Mouse (Mus musculus): ENCODE results near the gene Olfr544. TPM values are rescaled to one million over a fixed set of nuclear protein-coding genes. Genes with fewer than 3 reads are reported as not detected.

The Olfr544 gene
- polyA plus RNA-seq, 1 experiment from 2014 or later, result 0.10 TPM

DNA sequence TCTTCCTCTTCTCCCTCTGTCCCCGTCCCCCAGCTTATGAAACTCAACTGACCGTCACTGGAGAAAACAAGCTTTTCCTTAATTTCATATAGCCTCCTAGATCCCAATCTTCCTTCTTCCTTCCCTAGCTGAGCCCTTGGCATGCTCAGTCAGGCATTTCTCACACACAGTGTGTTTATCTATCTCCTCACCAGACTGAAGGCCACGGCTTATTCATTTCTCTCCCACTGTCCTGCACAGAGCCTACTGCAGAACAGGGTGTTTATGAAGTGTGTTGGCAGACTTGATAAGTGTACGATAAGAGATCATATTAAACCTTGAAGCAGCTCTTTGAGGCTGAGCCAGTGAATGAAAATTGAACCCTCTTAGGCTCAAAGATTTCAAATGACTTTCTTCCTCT is 7.3 kb downstream of the Olfr544 start:
- Histone ChIP-seq H3K9me3 (ENCODE audit: control insufficient read depth, low read length) (no peaks in the 10 kb centered on the region), H3K27ac (ENCODE audit: low read length) (no peak overlapping the region), H3K4me1 (replicated peaks; ENCODE audit: control insufficient read depth, insufficient read depth, low read length) (no peaks in the 10 kb centered on the region), H3K27me3 (replicated peaks; ENCODE audit: control insufficient read depth, insufficient read depth, low read length) (no peaks in the 10 kb centered on the region), H3K4me2 (ENCODE audit: low read length) (no peak overlapping the region), H3K4me3 (replicated peaks; ENCODE audit: low read length) (no peak overlapping the region), H3K9ac (replicated peaks; ENCODE audit: low read depth, low read length) (no peak overlapping the region), H3K36me3 (ENCODE audit: control insufficient read depth, insufficient read depth) (no peaks in the 10 kb centered on the region)
- WGBS, result 93% methylated on average over 4 of the region's 4 CpGs
- ATAC-seq, result no peak

DNA sequence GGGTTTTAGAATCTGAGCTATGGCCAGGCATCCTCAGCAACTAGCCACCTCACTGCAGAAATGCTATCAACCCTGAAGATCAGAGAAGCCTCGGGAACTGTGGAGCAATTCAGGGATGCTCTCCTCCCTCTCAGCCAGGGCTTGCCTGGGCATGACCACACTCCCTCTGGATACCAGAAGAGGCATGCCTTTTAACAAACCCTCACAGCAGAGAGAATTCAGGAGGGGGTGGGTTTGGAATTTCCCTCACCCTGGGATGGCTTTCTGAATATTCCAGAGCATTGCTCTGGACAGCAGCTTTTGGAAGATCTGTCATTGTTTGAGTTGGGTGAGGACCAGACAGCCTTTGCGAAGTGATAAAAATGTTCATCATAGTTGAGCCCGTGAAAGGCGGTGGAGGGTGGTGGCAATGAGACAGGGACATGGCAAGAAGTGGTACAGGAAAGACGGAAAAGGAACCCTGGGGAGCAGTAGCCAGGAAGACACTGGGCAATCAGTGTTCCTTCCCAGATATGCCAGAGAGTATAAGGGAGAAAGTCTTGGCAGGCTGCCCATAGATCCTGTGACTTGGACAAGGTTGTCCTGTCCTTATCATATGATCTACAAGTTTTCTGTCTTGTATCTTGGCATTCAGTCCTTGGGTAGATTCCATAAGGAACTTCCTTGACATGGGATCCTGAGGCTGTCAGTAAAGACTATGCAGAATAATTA is 8.6 kb downstream of the Olfr544 start:
- WGBS, result 86% methylated on average over 5 of the region's 5 CpGs
- Histone ChIP-seq H3K9me3 (ENCODE audit: control insufficient read depth, low read length) (no peaks in the 10 kb centered on the region), H3K9ac (replicated peaks; ENCODE audit: low read depth, low read length) (no peak overlapping the region), H3K4me1 (replicated peaks; ENCODE audit: control insufficient read depth, insufficient read depth, low read length) (no peaks in the 10 kb centered on the region), H3K4me3 (replicated peaks; ENCODE audit: low read length) (no peak overlapping the region), H3K27me3 (replicated peaks; ENCODE audit: control insufficient read depth, insufficient read depth, low read length) (no peaks in the 10 kb centered on the region), H3K27ac (ENCODE audit: low read length) (no peak overlapping the region), H3K36me3 (ENCODE audit: control insufficient read depth, insufficient read depth) (no peaks in the 10 kb centered on the region), H3K4me2 (ENCODE audit: low read length) (no peak overlapping the region)
- no peak for ATAC-seq

DNA sequence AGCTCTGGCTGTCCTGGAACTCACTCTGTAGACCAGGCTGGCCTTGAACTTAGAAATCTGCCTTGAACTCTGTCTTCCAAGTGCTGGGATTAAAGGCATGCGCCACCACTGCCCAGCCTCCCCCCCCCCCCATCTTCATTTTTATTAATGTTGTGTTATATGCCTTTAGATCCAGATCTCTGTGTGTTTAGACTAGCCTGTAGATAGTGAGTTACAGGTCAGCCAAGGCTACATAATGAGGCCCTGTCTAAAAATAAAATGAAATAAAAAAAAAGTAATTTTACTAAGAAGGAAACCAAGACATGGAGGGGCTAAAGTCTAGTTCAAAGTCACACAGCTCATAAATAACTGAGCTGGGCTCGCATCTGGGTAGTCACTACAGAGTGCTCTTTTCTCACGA is 9.2 kb downstream of the Olfr544 start:
- no peak overlapping the region for H3K4me3 ChIP-seq (replicated peaks; ENCODE audit: low read length)
- no peaks in the 10 kb centered on the region for H3K36me3 ChIP-seq (ENCODE audit: control insufficient read depth, insufficient read depth)
- no peaks in the 10 kb centered on the region for H3K9me3 ChIP-seq (ENCODE audit: control insufficient read depth, low read length)
- H3K9ac ChIP-seq (replicated peaks; ENCODE audit: low read depth, low read length), result no peak overlapping the region
- no peaks in the 10 kb centered on the region for H3K4me1 ChIP-seq (replicated peaks; ENCODE audit: control insufficient read depth, insufficient read depth, low read length)
- H3K27me3 ChIP-seq (replicated peaks; ENCODE audit: control insufficient read depth, insufficient read depth, low read length), result no peaks in the 10 kb centered on the region
- WGBS, result 89% methylated on average over 3 of the region's 3 CpGs
- no peak overlapping the region for H3K27ac ChIP-seq (ENCODE audit: low read length)
- H3K4me2 ChIP-seq (ENCODE audit: low read length), result no peak overlapping the region
- no peak for ATAC-seq

DNA sequence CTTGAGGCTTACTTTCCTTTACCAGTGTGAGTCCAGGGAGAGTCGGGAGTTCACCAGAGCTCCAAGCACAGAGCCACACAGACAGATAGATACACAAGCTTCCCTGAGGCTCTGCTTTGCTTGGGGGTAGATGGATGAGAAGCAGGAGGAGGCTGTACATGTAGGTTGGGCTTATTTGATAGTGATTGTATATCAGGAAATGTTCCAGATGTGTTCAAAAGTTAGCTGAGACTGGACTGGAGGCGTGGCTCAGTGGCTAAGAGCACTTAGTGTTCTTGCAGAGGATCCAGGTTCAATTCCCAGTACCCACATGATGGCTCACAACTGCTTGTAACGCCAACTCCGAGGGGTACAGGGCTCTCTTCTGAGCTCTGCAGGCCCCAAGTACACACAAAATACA is 9.7 kb downstream of the Olfr544 start:
- Histone ChIP-seq H3K27me3 (replicated peaks; ENCODE audit: control insufficient read depth, insufficient read depth, low read length) (no peaks in the 10 kb centered on the region), H3K9me3 (ENCODE audit: control insufficient read depth, low read length) (no peaks in the 10 kb centered on the region), H3K4me2 (ENCODE audit: low read length) (no peak overlapping the region), H3K4me3 (replicated peaks; ENCODE audit: low read length) (no peak overlapping the region), H3K9ac (replicated peaks; ENCODE audit: low read depth, low read length) (no peak overlapping the region), H3K36me3 (ENCODE audit: control insufficient read depth, insufficient read depth) (no peaks in the 10 kb centered on the region), H3K4me1 (replicated peaks; ENCODE audit: control insufficient read depth, insufficient read depth, low read length) (no peaks in the 10 kb centered on the region), H3K27ac (ENCODE audit: low read length) (no peak overlapping the region)
- WGBS, result 89% methylated on average over 4 of the region's 4 CpGs
- ATAC-seq, result no peak

DNA sequence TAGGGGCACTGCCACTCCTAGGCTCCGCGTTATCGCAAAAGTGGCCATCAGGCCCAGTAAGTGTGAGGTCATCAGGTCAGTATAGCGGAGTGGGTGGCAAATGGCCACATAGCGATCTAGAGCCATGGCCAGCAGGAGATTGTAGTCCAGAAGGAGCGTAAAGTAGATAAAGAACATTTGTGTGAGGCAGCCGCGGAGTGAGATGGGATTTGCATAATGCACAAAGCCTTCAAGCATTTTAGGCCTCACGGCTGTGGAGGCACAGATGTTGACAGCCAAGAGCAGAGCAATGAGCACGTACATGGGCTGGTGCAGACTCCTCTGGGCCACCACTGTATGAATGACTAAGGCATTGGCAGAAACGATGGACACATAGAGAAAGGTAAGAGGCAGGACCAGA is 10.7 kb downstream of the Olfr544 start:
- Histone ChIP-seq H3K27me3 (replicated peaks; ENCODE audit: control insufficient read depth, insufficient read depth, low read length) (no peaks in the 10 kb centered on the region), H3K9ac (replicated peaks; ENCODE audit: low read depth, low read length) (no peak overlapping the region), H3K36me3 (ENCODE audit: control insufficient read depth, insufficient read depth) (no peaks in the 10 kb centered on the region), H3K9me3 (ENCODE audit: control insufficient read depth, low read length) (no peaks in the 10 kb centered on the region), H3K4me1 (replicated peaks; ENCODE audit: control insufficient read depth, insufficient read depth, low read length) (no peaks in the 10 kb centered on the region), H3K4me3 (replicated peaks; ENCODE audit: low read length) (no peak overlapping the region), H3K4me2 (ENCODE audit: low read length) (no peak overlapping the region), H3K27ac (ENCODE audit: low read length) (no peak overlapping the region)
- 76% methylated on average over 11 of the region's 11 CpGs for WGBS
- ATAC-seq, result no peak

DNA sequence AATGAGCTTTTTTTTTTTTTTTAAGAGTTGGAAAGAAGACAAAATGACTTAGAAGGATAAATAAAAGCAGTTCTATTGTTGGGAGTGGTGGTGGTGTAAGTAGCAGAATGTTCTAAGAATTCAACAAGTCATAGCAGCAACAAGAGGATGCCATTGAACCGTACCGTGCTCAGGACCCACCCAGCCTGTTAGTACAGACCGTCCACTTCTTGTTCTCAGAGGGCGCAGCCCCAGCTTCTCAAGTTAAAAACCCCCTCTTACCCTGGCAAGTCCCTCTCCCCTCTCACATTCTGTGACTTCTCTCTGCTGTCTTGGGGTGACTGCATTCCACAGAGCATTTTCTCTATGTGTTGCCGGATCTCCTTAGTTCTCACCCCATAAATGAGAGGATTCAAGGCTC is 11.5 kb downstream of the Olfr544 start:
- no peaks in the 10 kb centered on the region for H3K36me3 ChIP-seq (ENCODE audit: control insufficient read depth, insufficient read depth)
- no peak overlapping the region for H3K9ac ChIP-seq (replicated peaks; ENCODE audit: low read depth, low read length)
- no peak for ATAC-seq
- H3K4me1 ChIP-seq (replicated peaks; ENCODE audit: control insufficient read depth, insufficient read depth, low read length), result no peaks in the 10 kb centered on the region
- H3K27me3 ChIP-seq (replicated peaks; ENCODE audit: control insufficient read depth, insufficient read depth, low read length), result no peaks in the 10 kb centered on the region
- H3K4me3 ChIP-seq (replicated peaks; ENCODE audit: low read length), result no peak overlapping the region
- H3K4me2 ChIP-seq (ENCODE audit: low read length), result no peak overlapping the region
- WGBS, result 93% methylated on average over 5 of the region's 5 CpGs
- no peak overlapping the region for H3K27ac ChIP-seq (ENCODE audit: low read length)
- no peaks in the 10 kb centered on the region for H3K9me3 ChIP-seq (ENCODE audit: control insufficient read depth, low read length)

DNA sequence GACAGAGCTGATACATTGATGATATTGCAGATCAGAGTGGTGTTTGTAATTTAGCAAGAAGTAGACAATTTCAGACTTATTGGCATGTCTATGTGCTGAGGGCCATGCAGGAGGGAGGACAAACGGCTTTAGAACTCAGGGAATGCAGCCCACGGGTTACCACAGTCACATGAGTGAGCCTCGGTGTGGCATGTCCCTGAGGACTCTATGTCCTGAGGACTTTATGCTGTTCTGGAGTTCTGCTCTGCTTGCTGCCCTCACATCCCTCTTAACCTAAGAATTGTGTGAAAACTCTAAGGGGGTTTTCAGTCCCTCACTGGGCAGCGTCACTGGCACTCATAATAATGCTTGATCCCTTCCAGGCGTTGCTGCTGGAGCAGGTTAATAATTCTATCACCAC is 15.4 kb downstream of the Olfr544 start:
- no peak for ATAC-seq
- no peaks in the 10 kb centered on the region for H3K4me1 ChIP-seq (replicated peaks; ENCODE audit: control insufficient read depth, insufficient read depth, low read length)
- 72% methylated on average over 5 of the region's 5 CpGs for WGBS
- no peak overlapping the region for H3K9ac ChIP-seq (replicated peaks; ENCODE audit: low read depth, low read length)
- H3K36me3 ChIP-seq (ENCODE audit: control insufficient read depth, insufficient read depth), result peaks cover 9% of the 10 kb centered on the region; the same call in 1 of the 2 replicates
- no peak overlapping the region for H3K4me2 ChIP-seq (ENCODE audit: low read length)
- H3K4me3 ChIP-seq (replicated peaks; ENCODE audit: low read length), result no peak overlapping the region
- no peak overlapping the region for H3K27ac ChIP-seq (ENCODE audit: low read length)
- no peaks in the 10 kb centered on the region for H3K27me3 ChIP-seq (replicated peaks; ENCODE audit: control insufficient read depth, insufficient read depth, low read length)
- no peaks in the 10 kb centered on the region for H3K9me3 ChIP-seq (ENCODE audit: control insufficient read depth, low read length)

DNA sequence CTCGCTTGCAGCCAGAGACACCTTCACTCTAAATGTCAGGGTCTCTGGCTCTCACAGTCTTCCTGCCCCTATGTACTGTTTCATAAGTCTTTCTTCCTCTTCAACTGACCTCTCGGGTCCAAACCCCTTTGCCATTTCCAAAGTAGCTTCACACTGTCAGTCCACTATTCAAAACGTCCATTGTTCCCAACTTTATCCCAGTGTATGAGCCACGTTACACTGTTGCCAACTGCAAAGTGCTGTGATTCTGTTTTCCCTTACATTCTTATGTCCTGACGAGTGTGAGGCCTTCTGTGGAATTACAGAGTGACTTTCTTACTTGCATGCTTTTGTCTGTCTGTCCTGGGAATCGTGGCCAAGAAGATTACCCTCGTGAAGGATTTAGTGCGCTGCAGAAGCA is 20.5 kb downstream of the Olfr544 start:
- Histone ChIP-seq H3K27ac (ENCODE audit: low read length) (no peak overlapping the region), H3K4me3 (replicated peaks; ENCODE audit: low read length) (no peak overlapping the region), H3K9ac (replicated peaks; ENCODE audit: low read depth, low read length) (no peak overlapping the region), H3K27me3 (replicated peaks; ENCODE audit: control insufficient read depth, insufficient read depth, low read length) (no peaks in the 10 kb centered on the region), H3K9me3 (ENCODE audit: control insufficient read depth, low read length) (no peaks in the 10 kb centered on the region), H3K4me1 (replicated peaks; ENCODE audit: control insufficient read depth, insufficient read depth, low read length) (no peaks in the 10 kb centered on the region), H3K4me2 (ENCODE audit: low read length) (no peak overlapping the region), H3K36me3 (ENCODE audit: control insufficient read depth, insufficient read depth) (peaks cover 43% of the 10 kb centered on the region)
- ATAC-seq, result no peak
- WGBS, result 85% methylated on average over 8 of the region's 8 CpGs

DNA sequence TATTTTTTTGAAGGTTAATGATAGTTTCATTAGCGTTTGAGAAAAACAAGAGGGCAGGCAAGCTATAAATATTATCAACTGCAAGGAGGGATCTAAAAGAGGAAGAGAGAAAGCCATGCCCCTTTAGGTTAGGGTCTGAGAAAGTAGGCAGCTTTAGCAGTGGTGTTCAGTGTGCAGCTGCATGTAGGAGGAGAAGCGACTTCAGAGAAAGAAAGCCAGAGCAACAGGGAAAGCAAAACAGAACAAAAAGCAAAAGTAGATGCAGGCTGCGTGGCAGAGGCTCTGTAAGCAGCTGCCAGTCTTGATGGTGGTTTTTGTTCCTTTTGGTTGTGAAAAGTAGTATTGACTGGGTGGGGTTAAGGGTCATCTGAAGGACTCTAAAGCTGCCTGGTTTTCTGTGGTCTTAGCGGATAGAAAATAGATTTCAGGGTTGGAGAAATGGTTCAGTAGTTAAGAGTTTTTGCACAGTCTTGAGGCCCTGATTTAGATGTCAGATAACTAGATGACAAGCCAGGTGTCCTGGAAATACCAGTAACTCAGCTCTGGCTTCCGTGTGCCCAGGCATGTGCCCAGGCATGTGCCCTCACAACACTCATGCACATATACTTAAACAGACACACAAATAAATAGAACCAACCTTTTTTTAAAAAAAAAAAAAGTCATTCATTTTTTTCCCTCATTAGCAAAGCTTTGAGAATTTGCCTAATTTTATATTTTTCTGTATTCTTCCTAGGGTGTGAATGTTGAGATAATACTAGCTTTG is 29.3 kb downstream of the Olfr544 start:
- Histone ChIP-seq H3K4me3 (replicated peaks; ENCODE audit: low read length) (no peak overlapping the region), H3K27me3 (replicated peaks; ENCODE audit: control insufficient read depth, insufficient read depth, low read length) (no peaks in the 10 kb centered on the region), H3K27ac (ENCODE audit: low read length) (no peak overlapping the region), H3K4me1 (replicated peaks; ENCODE audit: control insufficient read depth, insufficient read depth, low read length) (no peaks in the 10 kb centered on the region), H3K4me2 (ENCODE audit: low read length) (no peak overlapping the region), H3K9ac (replicated peaks; ENCODE audit: low read depth, low read length) (no peak overlapping the region), H3K9me3 (ENCODE audit: control insufficient read depth, low read length) (no peaks in the 10 kb centered on the region), H3K36me3 (ENCODE audit: control insufficient read depth, insufficient read depth) (peaks cover 47% of the 10 kb centered on the region)
- 80% methylated on average over 5 of the region's 5 CpGs for WGBS
- ATAC-seq, result no peak
